Mouse (Mus musculus): ENCODE data around the gene Dntt. TPM values are rescaled to one million over a fixed set of nuclear protein-coding genes. Genes with fewer than 3 reads are reported as not detected.
A peak's percentile ranks its signal among the peaks of the same experiment; 100 is the strongest.

The Dntt gene
- polyA plus RNA-seq, 3 experiments from 2014 or later = 0.18 to 0.42 TPM; not detected in 1

DNA sequence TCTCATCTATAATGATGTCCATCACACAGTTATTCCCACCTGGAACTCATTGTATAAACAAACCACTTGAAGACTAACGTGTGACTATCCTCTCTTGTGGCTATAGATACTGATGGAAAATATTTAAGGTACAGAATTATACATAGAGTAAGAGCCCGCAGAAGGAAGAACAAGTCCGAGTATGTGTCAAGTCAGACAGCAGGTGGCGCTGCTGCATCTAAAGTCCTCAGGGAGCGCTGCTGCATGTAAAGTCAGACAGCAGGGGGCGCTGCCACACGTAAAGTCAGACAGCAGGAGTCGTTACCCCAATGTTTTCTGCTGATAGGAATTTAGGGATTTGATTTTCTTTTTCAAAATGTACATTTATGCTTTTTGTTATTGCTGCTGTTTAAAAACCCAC lies 42.4 kb downstream of the Dntt start:
- peak; percentile 67 for ATAC-seq

DNA sequence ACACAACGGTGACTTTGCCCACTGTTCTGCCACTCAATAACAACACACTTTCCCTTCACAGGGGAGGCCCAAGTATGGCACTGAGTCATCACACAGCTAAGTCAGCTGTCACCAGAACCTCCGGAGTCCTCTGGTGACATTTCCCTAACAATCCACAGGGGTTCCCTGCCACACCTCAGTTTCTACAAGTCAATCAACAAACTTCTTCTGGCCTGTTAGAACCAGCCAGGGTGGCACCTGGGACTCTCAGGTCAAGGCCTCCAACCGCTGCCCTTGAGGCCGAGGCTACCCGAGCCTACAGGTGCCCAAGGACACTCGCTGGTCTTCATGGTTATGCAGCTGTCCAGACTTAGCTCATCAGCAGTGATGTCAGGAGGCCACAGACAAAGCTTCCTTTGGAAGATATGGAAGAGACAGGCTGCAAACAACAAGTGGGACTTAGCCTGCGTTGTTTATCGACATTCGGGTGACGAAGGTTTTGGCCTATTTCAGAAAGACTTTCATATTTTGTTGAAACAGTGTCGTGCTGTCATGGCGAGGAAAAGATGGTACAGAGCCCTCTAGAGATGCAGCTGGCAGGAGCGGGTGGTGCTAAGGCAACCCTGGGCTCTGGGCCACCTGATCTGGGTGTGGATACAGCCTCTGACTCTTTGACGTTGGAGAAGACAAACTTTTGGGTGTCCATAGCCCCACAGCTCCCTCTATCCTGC lies 44.8 kb downstream of the Dntt start:
- no peak for ATAC-seq

GRCm38 (mm10) chr19:41076906-41077305 lies 47.8 kb downstream of the Dntt start, which contains the start of gene Opalin:
TSS of gene Opalin (minus strand) at chr19:41077113.
- no peak for ATAC-seq

- ATAC-seq = no peak
Measured at GRCm38 (mm10) chr19:41081589-41081988, 52.5 kb downstream of the Dntt start.

DNA sequence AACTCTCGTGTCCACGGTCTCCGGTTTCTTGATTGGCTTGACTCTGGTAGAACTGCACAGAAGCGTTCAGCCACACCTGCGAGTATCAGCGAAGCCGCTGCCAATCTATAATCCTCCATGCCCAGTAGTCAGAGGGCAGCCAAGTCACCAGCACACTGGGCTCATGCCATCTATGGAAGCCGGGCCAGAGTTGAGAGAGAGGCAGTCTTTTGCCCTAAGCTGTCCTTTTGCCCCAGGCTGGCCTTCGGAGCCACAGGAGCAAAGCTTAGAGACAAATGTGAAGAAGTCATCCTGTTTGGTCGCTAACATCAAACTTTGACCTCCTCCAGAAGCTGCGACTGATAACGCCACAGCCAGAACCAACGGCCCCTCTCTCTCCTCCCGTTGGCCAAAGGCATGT lies 54.6 kb downstream of the Dntt start:
- ATAC-seq = no peak

- no peak for ATAC-seq
Measured at GRCm38 (mm10) chr19:41086289-41086688, 57.2 kb downstream of the Dntt start.

- no peak for ATAC-seq
Measured at GRCm38 (mm10) chr19:41086700-41087099, 57.6 kb downstream of the Dntt start.

DNA sequence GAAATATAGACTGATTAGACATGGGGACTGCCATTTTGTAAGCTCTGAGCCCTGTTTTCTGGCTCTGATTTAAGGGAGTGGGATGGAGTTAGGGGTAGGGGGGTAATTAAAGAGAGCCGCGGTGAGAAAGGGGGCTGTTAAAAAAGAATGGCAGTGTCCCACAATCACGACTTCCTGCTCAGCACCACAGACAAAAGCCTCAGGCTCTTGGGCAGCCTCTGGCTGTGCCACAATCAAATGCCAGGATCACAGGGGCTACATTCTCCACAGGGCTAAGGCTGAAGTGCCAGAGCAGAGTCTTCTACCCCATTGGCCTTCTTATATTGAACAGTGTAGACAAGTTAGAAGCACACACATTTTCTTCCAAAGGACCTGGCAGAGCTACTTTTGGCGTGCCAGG lies 58.8 kb downstream of the Dntt start:
- ATAC-seq = no peak

- no peak for ATAC-seq
Measured at GRCm38 (mm10) chr19:41088491-41088890, 59.4 kb downstream of the Dntt start.

- ATAC-seq = no peak
Measured at GRCm38 (mm10) chr19:41089833-41090232, 60.8 kb downstream of the Dntt start.

DNA sequence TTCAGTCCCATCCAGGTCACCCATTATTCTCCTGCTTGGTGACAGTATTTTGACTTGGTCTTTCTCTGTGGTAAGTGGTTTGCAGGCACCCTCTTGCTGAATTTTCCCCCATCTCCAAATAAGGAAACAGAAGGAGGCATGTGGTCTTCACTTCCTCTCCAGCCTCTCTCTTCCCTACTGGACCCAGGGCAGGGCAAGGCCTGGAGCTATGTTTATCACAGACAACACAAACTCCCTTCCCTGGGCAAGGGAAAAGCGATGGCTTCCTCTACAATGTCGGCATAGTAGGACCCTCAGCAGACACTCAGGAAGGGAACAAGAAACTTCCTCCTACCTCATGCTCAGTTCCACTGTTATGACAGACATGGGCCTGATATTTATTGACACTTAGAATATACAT lies 62.8 kb downstream of the Dntt start:
- no peak for ATAC-seq

DNA sequence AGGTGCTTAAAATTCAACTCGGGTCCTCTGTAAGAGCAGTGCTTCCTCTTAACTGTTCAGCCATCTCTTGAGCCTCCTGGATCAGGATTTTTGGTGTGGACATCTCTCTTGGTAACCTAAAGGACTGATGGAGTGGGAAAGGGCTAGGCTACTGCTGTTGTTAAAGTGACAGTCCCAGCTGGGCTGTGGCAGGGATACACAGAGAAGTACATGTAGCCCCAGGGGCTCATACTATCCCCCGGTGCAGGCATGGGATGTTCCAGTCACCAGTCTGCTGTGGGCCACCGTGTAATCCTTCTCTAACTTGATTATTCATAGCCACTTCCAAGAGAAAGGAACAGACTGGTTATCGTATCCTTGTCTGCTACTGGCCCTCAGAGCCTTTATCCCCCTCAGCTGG lies 68.0 kb downstream of the Dntt start:
- ATAC-seq = no peak

GRCm38 (mm10) chr19:41100863-41101262 lies 71.8 kb downstream of the Dntt start:
- no peak for ATAC-seq

- no peak for ATAC-seq
Measured at GRCm38 (mm10) chr19:41101390-41101789, 72.3 kb downstream of the Dntt start.

DNA sequence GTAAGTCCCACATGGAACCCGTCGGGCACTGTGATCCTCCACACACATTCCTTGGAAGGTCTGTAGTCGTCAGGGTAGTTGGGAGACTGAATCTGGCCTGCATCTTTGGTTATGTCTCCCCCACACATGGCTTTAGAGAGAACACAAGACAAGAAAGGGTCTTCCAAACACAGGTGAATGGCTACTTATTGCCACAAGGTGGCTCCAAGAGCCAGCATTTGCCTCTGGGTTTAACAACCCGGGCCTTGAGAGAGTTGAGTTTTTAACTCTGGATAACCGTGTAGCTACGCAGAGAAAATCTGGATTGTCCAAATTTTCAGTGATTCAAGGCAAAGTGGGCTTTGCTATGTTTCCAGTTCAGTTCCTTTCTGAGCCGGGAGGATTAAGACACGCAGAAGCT lies 75.8 kb downstream of the Dntt start:
- no peak for ATAC-seq

GRCm38 (mm10) chr19:41107530-41107929 lies 78.5 kb downstream of the Dntt start:
- ATAC-seq = no peak

- no peak for ATAC-seq
Measured at GRCm38 (mm10) chr19:41108666-41109065, 79.6 kb downstream of the Dntt start.

Other genes with a start within 250 kb of the Dntt start
- gene Ccnj, start 198.0 kb upstream of the Dntt start, polyA plus RNA-seq (2017; shearing (Covaris generic)) = 1 to 10 TPM; 2.7 to 5.1 (median 4.8) TPM
- 10 to 100 TPM; 11.7 to 13.0 (median 12.0) TPM for gene Zfp518a, start 134.6 kb upstream of the Dntt start, polyA plus RNA-seq (2017; shearing (Covaris generic))
- 1 to 10 TPM in 2 of 3 experiments, not detected in 1; 1.8 to 2.0 TPM for gene Blnk, start 34.7 kb upstream of the Dntt start, polyA plus RNA-seq (2017; shearing (Covaris generic))
- gene Opalin, start 47.8 kb downstream of the Dntt start, polyA plus RNA-seq (2017; shearing (Covaris generic)) = not detected
- gene Tll2, start 177.6 kb downstream of the Dntt start, polyA plus RNA-seq (2017; shearing (Covaris generic)) = not detected
- 10 to 100 TPM; 21.4 to 38.9 (median 32.2) TPM for gene Tm9sf3, start 234.7 kb downstream of the Dntt start, polyA plus RNA-seq (2017; shearing (Covaris generic))

All from inflammation-experienced regulatory T-cells, adult 6 months (primary cell).